Mouse (Mus musculus): ENCODE results near the gene Itln1.

- no peak for TF ChIP-seq TAL1 (IDR thresholded peaks at IDR 0.05; ENCODE audit: low read length)
- TF ChIP-seq GATA1 (IDR thresholded peaks at IDR 0.05; ENCODE audit: low read length): no peak
Measured at GRCm38 (mm10) chr1:171568436-171568835, 33.3 kb upstream of the Itln1 start.

All from erythroblast, embryonic 14.5 days (primary cell).